Mouse (Mus musculus) heart, adult 11 months (tissue): Measurements from ENCODE around the gene Btbd11.

ENCODE experiments used
- DNase-seq: peaks from one replicate; pipeline ENCODE4 v3.0.0; 2022

Btbd11 gene

DNA sequence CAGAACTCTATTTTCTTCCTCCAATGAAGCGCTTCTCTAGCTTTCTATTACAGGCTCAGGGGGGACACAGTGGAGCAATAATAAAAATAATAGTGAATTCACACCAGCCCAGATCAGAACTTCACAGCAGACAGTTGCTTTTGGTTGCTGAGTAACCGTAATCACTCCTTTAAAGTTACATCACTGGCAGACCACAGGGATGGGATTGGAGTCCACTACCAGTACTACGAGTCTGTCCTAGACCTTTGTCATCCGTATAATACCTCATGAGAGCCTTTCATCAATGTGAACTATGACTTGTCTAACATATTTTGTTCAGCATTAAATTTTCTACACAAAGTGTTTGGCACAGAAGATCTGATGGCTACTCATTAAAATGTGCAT is 35.0 kb downstream of the Btbd11 start:
- DNase-seq = no peak

DNA sequence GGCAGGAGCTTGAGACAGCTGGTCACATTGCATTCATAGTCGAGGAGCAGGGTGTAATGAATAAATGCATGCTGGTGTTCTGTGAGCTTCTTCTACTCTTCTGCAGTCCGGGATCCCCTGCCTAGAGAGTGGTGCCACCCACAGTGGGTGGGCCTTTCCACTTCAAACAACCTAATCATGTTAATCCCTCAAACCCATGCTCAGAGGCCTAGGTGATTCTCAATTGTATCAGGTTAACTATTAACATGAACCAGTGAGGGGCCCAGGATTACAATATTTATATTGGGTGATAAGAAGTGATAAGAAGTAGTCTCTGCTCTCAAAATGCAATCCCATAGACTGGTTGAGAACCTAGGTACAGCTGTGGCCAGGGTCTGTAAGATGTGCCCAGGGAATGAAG is 39.1 kb downstream of the Btbd11 start:
- DNase-seq = no peak

DNA sequence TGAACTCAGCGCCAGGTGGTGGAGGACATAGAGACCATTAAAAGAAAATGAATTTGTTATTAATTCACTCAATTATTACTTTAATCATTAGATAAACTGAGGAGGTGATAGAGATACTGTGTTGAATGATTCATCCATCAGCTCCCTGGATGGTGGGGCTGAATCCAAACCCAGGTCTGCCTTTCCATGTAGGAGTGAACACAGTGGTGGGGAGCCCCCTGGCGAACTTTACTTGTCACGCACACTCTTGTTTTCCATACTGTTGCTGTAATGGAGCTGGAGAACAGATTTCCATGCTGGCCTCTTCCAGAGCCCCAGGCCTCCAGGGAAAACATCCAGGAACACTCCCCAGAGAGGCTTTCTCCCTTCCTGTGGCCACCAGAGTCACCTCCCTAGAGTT is 50.6 kb downstream of the Btbd11 start:
- DNase-seq = no peak

DNA sequence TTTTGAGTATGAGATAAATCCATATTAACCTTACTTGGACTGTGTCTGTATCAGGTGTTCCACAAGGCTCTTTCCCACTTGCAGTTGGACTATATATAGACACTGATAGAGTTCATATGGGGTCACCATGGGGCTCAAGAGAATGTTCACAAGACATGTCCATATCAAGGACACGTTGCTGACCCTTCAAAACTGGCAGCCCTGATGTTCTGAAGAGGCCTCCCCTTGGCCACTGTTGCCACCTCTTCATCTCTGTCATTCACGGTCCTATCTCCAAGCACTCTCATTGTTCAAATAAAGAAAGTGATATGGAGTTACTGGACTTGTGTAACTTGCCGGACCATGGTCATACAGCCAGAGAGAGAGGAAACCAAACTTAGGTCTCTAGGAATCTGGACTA is 56.8 kb downstream of the Btbd11 start:
- peak; percentile 96 for DNase-seq

DNA sequence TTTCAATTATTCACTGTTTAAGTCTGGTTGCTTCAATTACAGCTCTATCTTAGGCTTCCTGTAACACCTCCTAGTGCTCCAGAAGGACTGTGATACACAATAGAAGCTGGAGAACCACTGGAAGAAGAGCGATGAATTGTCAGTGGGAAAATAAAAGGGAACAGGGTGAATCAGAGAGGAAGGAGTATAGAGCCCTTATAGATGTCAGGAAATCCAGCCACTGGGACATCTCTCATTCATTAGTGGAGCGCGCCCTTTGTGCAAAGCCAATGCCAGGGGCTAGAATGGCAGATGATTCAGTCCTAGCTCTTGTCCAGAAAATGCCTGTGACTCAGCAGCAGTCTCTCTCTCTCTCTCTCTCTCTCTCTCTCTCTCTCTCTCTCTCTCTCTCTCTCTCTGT is 59.3 kb downstream of the Btbd11 start:
- DNase-seq = no peak

DNA sequence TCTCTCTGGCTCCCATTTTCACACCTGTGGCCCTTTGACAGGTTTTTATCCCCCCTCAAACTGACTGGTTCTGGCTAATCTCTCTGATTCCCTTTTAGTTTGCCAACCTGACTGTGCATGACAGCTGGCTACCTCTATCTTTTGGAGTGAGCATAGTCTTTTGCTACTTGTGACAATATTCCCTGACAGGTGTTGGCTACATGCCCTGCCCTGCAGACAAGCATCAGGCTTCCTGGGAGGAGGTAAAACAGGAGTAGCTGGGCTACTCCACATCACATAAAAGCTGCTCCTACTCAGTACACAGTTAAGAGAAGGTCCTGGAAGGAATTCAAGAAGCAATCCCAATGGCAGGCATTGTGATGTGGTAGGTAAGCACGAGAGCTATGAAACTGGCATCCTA is 60.1 kb downstream of the Btbd11 start:
- DNase-seq = no peak

DNA sequence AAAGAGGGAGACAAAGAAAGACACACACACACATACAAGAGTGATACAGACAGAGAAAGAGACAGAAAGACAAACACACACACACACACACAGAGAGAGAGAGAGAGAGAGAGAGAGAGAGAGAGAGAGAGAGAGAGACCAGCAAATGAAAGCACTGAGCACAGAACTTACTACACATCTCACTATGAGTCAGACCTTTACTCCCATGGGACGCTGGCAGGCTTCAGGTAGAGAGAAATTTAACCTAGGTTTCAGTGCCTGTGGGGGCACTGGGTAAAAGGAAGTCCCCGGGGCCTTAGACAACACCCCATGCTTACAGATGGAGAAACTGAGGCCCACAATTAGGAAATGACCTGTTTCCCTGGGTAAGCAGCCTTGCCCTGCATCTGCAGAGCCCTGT is 61.3 kb downstream of the Btbd11 start:
- DNase-seq = no peak

DNA sequence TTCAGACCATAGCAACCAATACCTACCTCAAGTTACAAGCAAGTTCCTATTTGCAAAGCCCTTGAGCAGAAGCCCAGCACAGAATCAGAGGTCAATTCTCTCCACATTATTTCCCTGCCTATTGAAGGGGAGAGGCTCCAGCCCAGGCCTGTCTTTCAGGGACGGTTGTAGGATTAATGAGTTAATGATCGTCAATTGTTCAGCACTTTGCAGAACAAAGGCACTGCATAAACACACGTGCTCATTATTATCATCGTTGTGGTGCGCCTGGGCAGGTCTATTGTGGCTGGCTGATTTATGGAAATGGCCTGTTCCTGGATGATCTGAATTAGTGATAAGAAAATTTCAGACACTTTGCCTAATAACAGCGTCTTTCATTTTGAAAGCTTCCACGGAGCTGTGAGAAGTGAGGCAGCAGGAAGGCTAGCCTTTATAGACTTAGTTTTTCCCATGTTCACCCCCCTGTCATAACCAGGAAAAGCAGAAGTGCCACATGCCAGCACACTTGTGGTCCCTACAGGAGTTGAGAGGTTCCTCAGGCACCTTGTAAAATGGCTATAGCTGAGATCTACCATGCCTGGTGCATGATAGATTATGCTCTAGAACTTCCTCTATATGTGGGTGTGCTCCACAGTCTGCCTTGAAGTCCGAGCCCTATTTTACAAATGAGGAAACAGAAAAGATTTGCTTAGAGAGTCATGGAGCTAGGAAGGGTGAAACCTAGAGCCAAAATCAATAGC is 65.2 kb downstream of the Btbd11 start:
- DNase-seq = no peak

DNA sequence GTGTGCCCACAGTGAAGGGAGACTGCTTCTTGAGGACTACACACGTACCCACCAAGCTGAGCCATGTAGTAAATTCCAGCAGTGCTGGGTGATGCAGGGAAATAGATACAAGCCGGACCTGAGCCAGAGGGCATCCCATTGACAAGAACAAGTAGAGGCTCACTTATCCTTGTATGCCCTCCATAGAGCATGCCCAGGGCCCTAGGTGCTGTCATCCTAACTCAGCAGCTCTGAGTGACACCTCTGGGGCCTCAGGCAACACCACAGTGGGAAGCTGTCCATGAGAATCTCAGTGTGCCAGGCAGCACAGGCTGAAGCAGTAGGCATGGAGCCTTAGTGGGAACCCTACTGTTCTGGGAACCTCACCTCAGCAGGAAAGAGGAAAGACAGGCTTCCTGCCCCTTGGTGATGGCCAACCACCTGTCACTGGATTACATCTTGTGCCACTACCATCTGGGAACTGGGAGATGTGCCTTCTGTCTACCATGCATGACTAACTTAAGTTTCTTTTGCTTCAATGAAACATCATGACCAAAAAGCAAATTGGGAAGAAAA is 66.7 kb downstream of the Btbd11 start:
- peak; percentile 96 for DNase-seq

DNA sequence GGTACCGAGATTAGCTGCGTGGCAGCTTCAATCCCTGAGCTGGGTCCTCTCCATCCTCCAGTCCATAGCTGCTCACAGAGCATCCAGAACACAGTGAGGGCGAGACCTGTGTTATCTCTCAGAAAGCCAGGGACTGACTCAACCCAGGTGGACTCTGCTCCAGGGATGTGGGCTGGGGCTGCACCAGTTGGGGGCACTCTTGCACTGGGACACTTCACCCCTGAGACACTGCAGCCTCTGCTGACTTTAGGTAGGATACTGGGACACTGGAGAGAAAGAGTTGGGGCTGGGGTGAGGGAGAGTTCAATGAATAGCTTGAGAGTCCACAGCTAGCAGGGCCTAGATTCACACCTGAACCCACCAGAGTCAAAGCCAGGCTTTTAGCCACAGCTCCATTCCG is 69.4 kb downstream of the Btbd11 start:
- DNase-seq = no peak

DNA sequence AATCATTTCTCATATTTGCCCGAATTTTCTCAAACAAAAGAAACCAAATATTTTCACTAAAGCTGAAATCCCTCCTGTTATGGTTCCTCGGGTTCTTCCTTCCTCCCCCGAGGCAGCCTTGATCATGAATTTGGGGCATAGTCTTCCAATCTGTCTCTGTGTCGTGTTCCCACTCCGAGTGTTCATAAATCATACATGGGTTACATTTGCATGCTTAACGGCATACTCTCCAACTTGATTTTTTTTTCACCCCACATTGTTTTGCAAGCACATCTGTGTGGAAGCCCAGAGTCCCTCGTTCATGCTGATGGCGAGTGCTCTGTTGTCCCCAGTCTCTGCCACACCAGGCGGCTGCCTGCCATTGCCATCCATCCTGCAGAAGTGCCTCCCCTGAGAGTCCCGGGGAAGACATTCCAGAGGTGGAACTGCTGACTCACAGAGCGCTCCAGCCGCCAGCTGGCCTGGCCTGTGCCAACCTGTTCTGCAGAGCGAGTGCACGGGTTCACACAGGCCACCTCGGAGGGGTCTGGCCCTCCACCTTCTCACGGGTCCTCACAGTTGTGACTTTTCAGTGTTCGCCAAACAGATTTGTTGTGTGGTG is 72.2 kb downstream of the Btbd11 start:
- peak; percentile 94 for DNase-seq

DNA sequence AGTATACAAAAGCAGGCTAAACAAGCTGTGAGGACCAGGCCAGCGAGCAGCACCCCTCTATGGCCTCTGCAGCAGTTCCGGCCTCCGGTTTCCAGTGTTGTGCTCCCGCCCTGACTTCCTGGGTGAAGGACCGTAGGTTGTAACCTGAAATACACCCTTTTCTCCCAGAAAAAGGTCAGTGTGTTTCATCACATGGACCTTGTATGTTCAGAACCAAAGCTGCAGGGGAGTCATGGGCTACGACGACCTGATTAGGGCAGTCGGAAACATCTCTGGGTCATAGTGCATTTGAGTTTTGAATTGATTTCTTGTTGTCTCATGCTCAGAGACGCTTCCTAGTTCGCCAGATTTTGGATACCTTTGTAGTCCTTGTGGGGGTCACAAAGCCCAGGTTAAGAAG is 74.1 kb downstream of the Btbd11 start:
- DNase-seq = no peak

DNA sequence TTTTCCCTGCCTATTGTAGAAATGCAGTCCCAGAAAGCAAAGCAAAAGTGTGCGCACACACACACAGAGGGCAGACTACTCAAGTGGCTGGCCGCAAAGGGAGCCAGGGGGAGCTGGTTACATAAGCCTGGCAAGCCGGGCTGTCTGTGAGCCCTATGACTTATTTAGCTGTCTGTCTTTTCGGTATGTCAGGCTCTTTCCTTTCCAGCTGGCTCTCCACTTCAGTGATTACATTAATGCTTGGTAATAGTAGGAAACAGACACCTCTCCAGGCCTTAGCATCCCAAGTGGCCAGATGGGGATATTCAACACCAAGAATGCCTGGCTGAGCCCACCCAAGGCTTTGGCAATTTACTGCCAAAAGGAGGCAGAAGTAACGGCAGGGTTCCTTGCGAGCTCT is 77.5 kb downstream of the Btbd11 start:
- DNase-seq = peak; percentile 95

DNA sequence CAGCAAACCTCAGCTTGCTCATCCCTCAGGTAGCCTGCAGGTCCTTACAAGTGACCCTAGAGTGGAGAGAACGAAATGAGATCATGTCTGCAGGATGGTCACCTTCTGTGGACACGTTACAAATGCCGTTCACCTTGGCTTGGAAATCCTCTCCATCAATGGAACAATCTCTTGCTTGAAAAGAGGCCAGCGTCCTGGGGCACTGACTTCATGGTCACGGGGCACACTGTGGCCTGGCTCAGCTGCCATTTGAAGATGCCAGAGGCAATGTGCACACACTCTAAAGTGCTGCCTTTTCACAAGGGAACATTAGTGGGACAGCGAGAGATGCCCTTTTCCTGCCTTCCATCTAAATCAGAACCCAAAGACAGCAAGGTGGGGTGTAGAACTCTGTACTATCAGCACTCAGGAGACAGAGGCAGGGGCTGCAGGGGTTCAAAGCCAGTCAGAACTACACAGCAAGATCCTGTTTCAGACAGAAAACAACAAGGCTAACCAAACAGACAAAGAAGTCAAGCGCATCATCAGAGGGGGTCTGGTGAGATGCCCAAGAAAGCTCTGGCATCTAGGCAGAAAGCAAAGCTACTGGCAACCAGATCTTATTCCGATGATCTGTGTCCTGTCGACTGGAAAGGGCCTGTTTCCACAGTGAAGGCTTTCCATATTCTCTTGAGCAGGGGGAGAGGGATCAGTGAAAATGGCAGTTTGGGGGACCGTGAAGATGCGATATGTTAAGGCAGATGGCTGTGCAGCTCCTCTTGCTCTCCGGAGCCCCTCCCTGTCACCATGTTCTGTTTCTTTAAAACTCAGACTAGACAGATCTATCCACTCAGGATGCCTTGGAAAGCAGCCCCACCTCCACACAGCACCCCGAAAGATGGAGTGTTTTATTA is 79.1 kb downstream of the Btbd11 start:
- DNase-seq = no peak

DNA sequence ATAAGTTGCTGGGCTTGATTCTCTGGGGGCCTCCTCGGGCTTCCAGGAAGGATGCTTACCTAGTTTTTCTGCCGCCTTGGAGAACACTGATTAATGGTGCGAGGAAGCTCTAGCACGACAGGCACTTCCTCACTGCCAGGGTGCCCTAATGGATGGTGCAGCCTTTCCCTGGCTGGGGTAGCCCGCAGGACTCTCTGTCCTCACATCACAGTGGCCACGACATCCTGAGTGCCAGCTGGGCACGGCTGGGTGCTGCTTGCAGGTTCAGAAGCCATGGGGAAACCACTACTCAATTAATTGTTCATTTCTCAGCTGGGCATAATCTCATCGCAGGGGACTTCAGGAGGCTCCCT is 79.8 kb downstream of the Btbd11 start:
- no peak for DNase-seq

DNA sequence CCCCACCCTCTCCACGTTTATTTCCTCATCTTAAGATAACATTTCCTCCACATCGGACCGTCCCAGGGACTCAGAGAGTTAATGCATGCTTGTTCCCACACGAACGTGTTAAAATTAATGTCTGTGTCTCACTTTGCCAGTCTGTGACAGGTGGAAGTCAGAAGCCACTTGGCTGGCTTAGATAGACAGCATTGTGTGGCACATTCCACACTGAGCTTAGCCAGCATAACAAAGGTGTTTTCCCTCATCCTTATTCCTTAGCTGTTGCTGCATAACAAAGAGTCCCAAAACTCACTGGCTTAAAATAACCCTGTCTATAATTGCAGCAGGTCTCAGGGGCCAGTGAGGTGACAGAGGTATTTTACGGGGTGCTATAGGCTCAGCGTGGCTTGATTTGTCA is 80.8 kb downstream of the Btbd11 start:
- no peak for DNase-seq

DNA sequence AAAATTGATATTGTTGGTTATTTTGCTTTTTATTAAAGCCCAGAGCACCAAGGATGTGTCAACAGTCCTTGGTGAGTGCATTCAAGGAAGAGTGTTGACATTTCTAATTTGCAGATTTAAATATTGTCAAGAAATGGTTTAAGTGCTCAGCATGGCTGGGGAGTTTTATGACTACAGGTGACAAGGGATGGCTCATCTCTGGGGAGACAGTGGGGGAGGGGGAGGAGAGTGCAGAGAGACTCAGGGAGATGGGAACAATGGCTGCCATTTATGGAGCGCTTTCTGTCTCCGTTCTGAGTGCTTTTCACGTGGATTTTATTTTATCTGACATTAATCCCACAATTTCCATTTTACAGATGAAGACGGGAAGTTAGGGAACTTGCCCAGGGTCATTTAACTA is 81.9 kb downstream of the Btbd11 start:
- DNase-seq = no peak

DNA sequence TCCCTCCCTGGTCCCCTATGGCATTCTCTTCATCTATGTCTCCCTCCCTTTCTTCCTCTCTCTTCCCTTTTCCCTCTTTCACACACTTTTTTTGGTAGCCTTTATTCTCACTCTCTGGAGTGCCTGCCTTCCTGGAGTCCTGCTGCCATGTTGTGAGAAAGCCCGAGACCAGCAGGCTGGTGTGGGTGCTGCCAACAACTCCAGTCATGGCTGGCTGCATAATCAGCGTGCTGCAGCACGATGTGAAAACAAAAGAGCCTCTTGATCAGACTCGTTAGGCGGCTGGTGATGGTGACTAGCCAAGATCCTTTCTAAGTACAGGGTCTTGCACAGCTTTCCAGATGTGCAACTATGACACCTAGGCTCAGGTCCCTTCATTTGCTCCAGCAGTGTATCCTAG is 82.7 kb downstream of the Btbd11 start:
- DNase-seq = no peak

DNA sequence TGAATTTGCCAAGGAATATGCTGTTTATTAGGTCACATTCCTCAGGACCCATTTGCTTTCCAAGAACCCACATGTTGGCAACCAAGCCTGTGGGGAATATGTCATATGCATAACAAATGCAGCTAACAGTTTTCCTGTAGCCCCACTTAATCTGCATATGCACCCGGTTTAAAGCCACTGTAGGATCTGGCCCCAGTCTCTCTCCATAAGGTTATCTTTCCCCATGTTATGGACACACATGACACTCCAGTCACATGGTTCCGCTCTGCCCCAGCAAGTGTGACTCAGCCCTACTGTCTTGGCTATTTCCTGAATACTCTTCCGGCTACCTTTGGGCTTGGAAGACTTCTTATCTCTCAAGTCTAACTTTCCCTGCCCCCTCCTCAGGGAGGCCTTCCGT is 86.7 kb downstream of the Btbd11 start:
- DNase-seq = no peak

DNA sequence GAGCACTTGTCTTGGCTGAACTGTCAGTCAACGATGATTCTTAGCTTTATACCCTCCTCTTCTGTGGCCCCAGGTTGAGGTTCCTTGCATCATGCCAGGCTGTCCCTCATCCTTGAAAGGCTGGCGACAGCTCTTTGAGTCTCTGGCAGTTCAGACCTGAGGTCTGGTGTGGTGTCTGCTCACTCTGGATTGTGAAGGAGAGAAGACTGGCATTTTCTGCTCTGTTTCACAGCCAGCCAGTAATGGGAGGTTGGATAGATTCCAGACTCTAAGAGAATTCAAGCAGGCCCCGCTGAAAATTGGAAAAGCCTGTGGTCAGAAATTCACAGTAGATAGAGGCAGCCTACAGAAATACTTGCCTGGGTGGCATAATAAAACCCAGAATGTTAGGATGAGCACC is 87.3 kb downstream of the Btbd11 start:
- DNase-seq = no peak

DNA sequence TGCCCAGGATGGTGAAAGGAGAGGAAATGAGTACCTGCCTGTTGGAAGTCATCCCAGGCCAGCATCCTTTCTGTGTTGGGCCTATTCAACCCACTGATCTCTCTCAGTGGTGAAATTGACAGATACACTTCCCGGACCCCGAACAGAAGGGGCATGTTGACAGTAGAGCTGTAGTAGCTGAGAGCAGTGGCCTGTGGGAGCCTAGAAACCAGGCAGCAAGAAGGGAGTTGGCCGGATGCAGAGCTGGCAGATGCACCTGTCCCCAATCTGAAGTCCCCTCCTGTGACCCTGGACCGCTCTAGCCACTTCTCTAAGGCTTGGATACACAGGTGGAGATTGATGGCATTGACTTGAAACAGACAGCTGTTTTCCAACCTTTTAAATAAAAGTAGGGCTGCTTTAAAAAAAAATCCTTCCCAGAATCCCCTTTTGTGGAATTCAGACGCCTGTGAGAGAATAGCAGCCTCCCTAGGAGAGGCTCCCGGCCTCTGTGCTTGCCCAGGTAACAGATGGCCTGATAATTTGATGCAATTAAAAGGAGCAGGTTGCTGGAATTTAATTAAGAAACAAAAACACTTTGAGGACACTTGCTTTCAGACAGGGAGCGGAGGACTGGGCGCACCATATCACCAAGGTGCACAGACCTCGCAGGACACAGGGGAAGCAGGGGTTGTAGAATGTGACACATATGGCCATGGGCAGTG is 89.2 kb downstream of the Btbd11 start:
- no peak for DNase-seq

DNA sequence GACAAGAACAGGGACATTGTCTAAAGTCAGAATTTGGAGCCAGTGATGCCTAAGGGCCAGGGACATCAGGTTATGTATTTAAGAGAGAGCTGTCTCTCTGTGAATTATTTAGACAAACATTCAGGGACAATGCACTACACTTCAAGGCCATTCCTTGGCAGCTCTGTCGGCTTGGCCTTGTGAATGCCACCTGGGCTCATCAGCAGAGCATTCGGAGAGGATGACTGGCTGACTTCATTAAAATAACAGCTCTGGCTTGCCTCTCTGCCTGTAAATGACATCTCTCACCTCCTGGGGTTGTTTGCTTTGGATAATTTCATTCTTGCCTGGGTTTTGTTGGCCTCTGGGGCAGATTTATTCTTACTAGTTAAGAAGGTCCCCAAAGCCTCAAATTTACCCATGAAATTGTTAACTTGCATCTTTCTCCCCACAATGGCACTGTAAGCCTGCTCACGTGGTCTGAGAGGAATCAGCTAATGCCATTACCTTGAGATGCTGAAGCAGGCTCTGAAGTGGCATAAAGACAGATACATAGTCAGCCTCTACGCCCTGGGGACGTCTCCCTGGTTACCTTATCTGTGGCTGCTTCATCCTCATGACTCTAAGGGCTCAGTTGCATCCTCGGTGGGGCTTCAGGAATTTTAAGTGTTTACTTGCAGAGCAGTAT is 93.5 kb downstream of the Btbd11 start:
- no peak for DNase-seq

DNA sequence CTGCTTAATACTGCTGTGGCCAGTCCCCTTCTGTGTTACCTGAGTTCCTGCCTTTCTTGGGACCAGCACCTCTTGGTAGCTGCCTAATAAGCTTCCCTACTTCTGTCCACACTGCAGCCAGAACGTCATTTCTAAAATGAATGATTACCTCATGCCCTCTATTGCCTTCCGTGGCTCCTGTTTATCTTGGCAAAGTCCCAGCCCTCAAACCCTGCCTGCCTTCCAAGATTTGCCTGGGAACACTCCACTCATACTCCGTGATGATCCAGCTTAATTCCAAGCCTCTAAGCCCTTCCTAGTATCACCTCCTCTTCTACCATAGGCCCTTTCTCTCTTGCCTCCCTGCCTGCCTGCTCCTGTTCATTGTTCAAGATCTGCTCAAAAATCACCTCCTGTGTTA is 94.5 kb downstream of the Btbd11 start:
- no peak for DNase-seq
